Mouse (Mus musculus): ENCODE data around the gene Chn2. TPM values are rescaled to one million over a fixed set of nuclear protein-coding genes. Genes with fewer than 3 reads are reported as not detected.

The Chn2 gene
- total and polyA plus RNA-seq, 3 experiments = not detected

GRCm38 (mm10) chr6:54163702-54164101 is 124.3 kb downstream of the Chn2 start:
- Histone ChIP-seq H3K4me3 (ENCODE audit: control insufficient read depth in 1 of 2, insufficient read depth in 1 of 2, low read depth in 2 of 2, low read length in 2 of 2) (no peak overlapping the region), H3K79me2 (ENCODE audit: control insufficient read depth, insufficient read depth, low read length, poor library complexity) (no peaks in the 10 kb centered on the region), H3K27ac (ENCODE audit: control insufficient read depth, low read depth, low read length) (no peak overlapping the region), H3K9me3 (replicated peaks; ENCODE audit: insufficient read depth, low read length) (no peaks in the 10 kb centered on the region), H3K4me1 (ENCODE audit: control insufficient read depth in 1 of 2, insufficient read depth in 2 of 2, low read length in 2 of 2) (no peaks in the 10 kb centered on the region), H3K36me3 (ENCODE audit: control insufficient read depth in 1 of 2, insufficient read depth in 2 of 2, low read length in 2 of 2) (no peaks in the 10 kb centered on the region), H3K9ac (ENCODE audit: control insufficient read depth, low read depth, low read length, poor library complexity, severe bottlenecking) (no peak overlapping the region), H3K27me3 (ENCODE audit: control insufficient read depth in 1 of 2, insufficient read depth in 2 of 2, low read length in 2 of 2) (no peaks in the 10 kb centered on the region)
- no peak for DNase-seq (ENCODE audit: low read depth, low spot score)
- TF ChIP-seq MYB (IDR thresholded peaks at IDR 0.05; ENCODE audit: low read depth, low read length) (no peak), SMC3 (IDR thresholded peaks at IDR 0.05; ENCODE audit: low read depth, low read length) (no peak), JUND (IDR thresholded peaks at IDR 0.05; ENCODE audit: low read depth, low read length) (no peak), MEF2A (IDR thresholded peaks at IDR 0.05; ENCODE audit: extremely low read depth, insufficient replicate concordance, low read depth, low read length, poor library complexity, severe bottlenecking) (no peak), ELF1 (IDR thresholded peaks at IDR 0.05; ENCODE audit: low read depth, low read length) (no peak), TBP (IDR thresholded peaks at IDR 0.05; ENCODE audit: low read depth, low read length) (no peak), E2F4 (IDR thresholded peaks at IDR 0.05; ENCODE audit: borderline replicate concordance, low read depth, low read length) (no peak), SIN3A (IDR thresholded peaks at IDR 0.05; ENCODE audit: low read length) (no peak), USF2 (IDR thresholded peaks at IDR 0.05; ENCODE audit: borderline replicate concordance in 1 of 2, insufficient read depth in 1 of 2, low read depth in 1 of 2, low read length in 2 of 2) (no peak), UBTF (IDR thresholded peaks at IDR 0.05; ENCODE audit: borderline replicate concordance, insufficient read depth, low read depth, low read length) (no peak), POLR2A (IDR thresholded peaks at IDR 0.05; ENCODE audit: control insufficient read depth in 1 of 2, insufficient read depth in 1 of 2, low read depth in 1 of 2, low read length in 2 of 2, poor library complexity in 1 of 2) (no peak), RCOR1 (IDR thresholded peaks at IDR 0.05; ENCODE audit: low read depth, low read length) (no peak), EP300 (IDR thresholded peaks at IDR 0.05; ENCODE audit: low read depth in 1 of 2, low read length in 2 of 2) (no peak), ZC3H11A (IDR thresholded peaks at IDR 0.05; ENCODE audit: low read depth, low read length) (no peak), MYC (IDR thresholded peaks at IDR 0.05; ENCODE audit: low read depth, low read length) (no peak), GATA1 (IDR thresholded peaks at IDR 0.05; ENCODE audit: low read depth, low read length) (no peak)

- no peaks in the 10 kb centered on the region for H3K9me3 ChIP-seq (replicated peaks; ENCODE audit: insufficient read depth, low read length)
- no peak for TF ChIP-seq MYC (IDR thresholded peaks at IDR 0.05; ENCODE audit: low read depth, low read length)
- no peak for TF ChIP-seq JUND (IDR thresholded peaks at IDR 0.05; ENCODE audit: low read depth, low read length)
- no peak for TF ChIP-seq MAX (IDR thresholded peaks at IDR 0.05; ENCODE audit: low read length)
- TF ChIP-seq POLR2A (IDR thresholded peaks at IDR 0.05; ENCODE audit: control insufficient read depth in 1 of 2, insufficient read depth in 1 of 2, low read depth in 1 of 2, low read length in 2 of 2, poor library complexity in 1 of 2) = no peak
- no peak for TF ChIP-seq BHLHE40 (IDR thresholded peaks at IDR 0.05; ENCODE audit: borderline replicate concordance, low read depth, low read length)
- TF ChIP-seq SMC3 (IDR thresholded peaks at IDR 0.05; ENCODE audit: low read depth, low read length) = no peak
- TF ChIP-seq CHD1 (IDR thresholded peaks at IDR 0.05; ENCODE audit: low read depth, low read length) = no peak
- TF ChIP-seq HCFC1 (IDR thresholded peaks at IDR 0.05; ENCODE audit: low read depth, low read length) = no peak
- no peak for TF ChIP-seq ZNF384 (IDR thresholded peaks at IDR 0.05; ENCODE audit: low read depth, low read length)
- TF ChIP-seq TAL1 (IDR thresholded peaks at IDR 0.05; ENCODE audit: low read length) = no peak
- no peak for TF ChIP-seq MYB (IDR thresholded peaks at IDR 0.05; ENCODE audit: low read depth, low read length)
- no peak for TF ChIP-seq UBTF (IDR thresholded peaks at IDR 0.05; ENCODE audit: borderline replicate concordance, insufficient read depth, low read depth, low read length)
- no peak for TF ChIP-seq NRF1 (IDR thresholded peaks at IDR 0.05; ENCODE audit: insufficient read depth, low read depth, low read length, poor library complexity, severe bottlenecking)
- no peak for TF ChIP-seq USF2 (IDR thresholded peaks at IDR 0.05; ENCODE audit: borderline replicate concordance in 1 of 2, insufficient read depth in 1 of 2, low read depth in 1 of 2, low read length in 2 of 2)
- no peak for TF ChIP-seq ZKSCAN1 (IDR thresholded peaks at IDR 0.05; ENCODE audit: low read depth, low read length)
- no peak for TF ChIP-seq ZC3H11A (IDR thresholded peaks at IDR 0.05; ENCODE audit: low read depth, low read length)
- no peak for TF ChIP-seq EP300 (IDR thresholded peaks at IDR 0.05; ENCODE audit: low read depth in 1 of 2, low read length in 2 of 2)
- H3K27me3 ChIP-seq (ENCODE audit: control insufficient read depth in 1 of 2, insufficient read depth in 2 of 2, low read length in 2 of 2) = no peaks in the 10 kb centered on the region
- no peaks in the 10 kb centered on the region for H3K4me1 ChIP-seq (ENCODE audit: control insufficient read depth in 1 of 2, insufficient read depth in 2 of 2, low read length in 2 of 2)
- no peaks in the 10 kb centered on the region for H3K79me2 ChIP-seq (ENCODE audit: control insufficient read depth, insufficient read depth, low read length, poor library complexity)
- H3K27ac ChIP-seq (ENCODE audit: control insufficient read depth, low read depth, low read length) = no peak overlapping the region
- no peak overlapping the region for H3K9ac ChIP-seq (ENCODE audit: control insufficient read depth, low read depth, low read length, poor library complexity, severe bottlenecking)
- no peak overlapping the region for H3K4me3 ChIP-seq (ENCODE audit: control insufficient read depth in 1 of 2, insufficient read depth in 1 of 2, low read depth in 2 of 2, low read length in 2 of 2)
- no peaks in the 10 kb centered on the region for H3K36me3 ChIP-seq (ENCODE audit: control insufficient read depth in 1 of 2, insufficient read depth in 2 of 2, low read length in 2 of 2)
- no peak for DNase-seq (ENCODE audit: low read depth, low spot score)
Measured at GRCm38 (mm10) chr6:54164777-54165176, 125.4 kb downstream of the Chn2 start.
